In the genomic region with DNA sequence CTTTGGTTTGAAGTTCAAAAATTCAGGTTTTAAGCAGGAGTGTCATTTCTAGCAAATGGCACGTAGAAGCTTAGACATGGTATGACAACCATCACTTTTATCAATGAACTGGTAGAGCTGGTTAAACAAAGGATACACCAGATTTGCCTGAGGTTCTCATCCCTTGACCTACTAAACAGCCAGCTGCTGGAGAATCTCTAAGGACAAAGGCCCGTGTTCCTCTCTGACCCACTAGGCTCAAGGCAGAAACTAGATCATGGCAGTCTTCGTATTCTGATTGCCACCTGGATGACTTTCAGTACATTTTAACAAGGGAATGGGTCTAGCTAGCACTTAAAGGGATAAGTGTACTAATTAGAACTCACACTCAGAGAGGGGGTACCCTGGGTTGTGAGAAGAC, we compare ENCODE assay signal across 18 mouse cellular contexts.
"Had no signal": no experiment of that assay in that cellular context is flagged by ENCODE, and none has a peak within 500 bp of the region (broad histone marks: within the 10 kb centered on the region; RNA-seq: fewer than 3 reads in every experiment).

No protein-coding gene starts in this region.

- H3K27ac ChIP-seq: lung, embryonic 15.5 days; macrophage; midbrain, embryonic 13.5 days; midbrain, embryonic 15.5 days; neural tube, embryonic 13.5 days; neural tube, embryonic 15.5 days had no signal

- H3K36me3 ChIP-seq: lung, embryonic 15.5 days; midbrain, embryonic 13.5 days; midbrain, embryonic 15.5 days; neural tube, embryonic 13.5 days; neural tube, embryonic 15.5 days had no signal

- H3K27me3 ChIP-seq: lung, embryonic 15.5 days; midbrain, embryonic 13.5 days; midbrain, embryonic 15.5 days; neural tube, embryonic 13.5 days; neural tube, embryonic 15.5 days had no signal

- H3K4me3 ChIP-seq: lung, embryonic 15.5 days; megakaryocyte, embryonic 14.5 days; midbrain, embryonic 13.5 days; midbrain, embryonic 15.5 days; neural tube, embryonic 13.5 days; neural tube, embryonic 15.5 days had no signal

- DNase-seq: lung, adult 18-20 months; lung, postnatal 14 days; lung, postnatal 36 days; retina, postnatal 1 day; right cerebral cortex, adult 18-20 months; right cerebral cortex, postnatal 25 days; right cerebral cortex, postnatal 4 days; spleen, adult 18-20 months; thymus, adult 18-20 months; thymus, postnatal 14 days; thymus, postnatal 36 days had no signal

- H3K9me3 ChIP-seq: lung, embryonic 15.5 days; midbrain, embryonic 13.5 days; midbrain, embryonic 15.5 days; neural tube, embryonic 13.5 days; neural tube, embryonic 15.5 days had no signal

- H3K4me1 ChIP-seq: lung, embryonic 15.5 days; midbrain, embryonic 13.5 days; midbrain, embryonic 15.5 days; neural tube, embryonic 13.5 days; neural tube, embryonic 15.5 days had no signal
